Mouse (Mus musculus) stomach, postnatal 0 days (tissue): Measurements from ENCODE around the gene Adgrg6.

Source experiments
- CTCF ChIP-seq: IDR thresholded peaks from 2 replicates; pipeline ENCODE4 v1.5.1; 2016; ENCODE audit warnings: antibody characterized with exemption, low read depth, mild to moderate bottlenecking, moderate library complexity
- EP300 ChIP-seq: optimal IDR thresholded peaks from 2 replicates; pipeline ENCODE3; 2016; ENCODE audit warnings: antibody characterized with exemption

- TF ChIP-seq CTCF (no peak), EP300 (no peak)
Observed at GRCm38 (mm10) chr10:14574255-14574654, 28.8 kb upstream of the Adgrg6 start.
